Mouse (Mus musculus) kidney, postnatal 14 days (tissue): ENCODE measurements around the gene Myo10.

ENCODE experiments used
- DNase-seq: peaks from one replicate; pipeline ENCODE4 v3.0.0; 2022; ENCODE audit warnings: mixed read lengths

The Myo10 gene

GRCm38 (mm10) chr15:25859469-25859868, 237.1 kb downstream of the Myo10 start:
- DNase-seq = no peak

- DNase-seq = no peak
Measured at GRCm38 (mm10) chr15:25861900-25862299, 239.6 kb downstream of the Myo10 start.
